8 mouse cellular contexts compared by ENCODE assay signal in genomic region chr1:161712918-161713317, GRCm38 (mm10).
DNase-seq lines count a peak whose midpoint lies in the region; ATAC-seq and TF ChIP-seq lines count a peak whose summit lies in the region.

No protein-coding gene starts in this region.

- DNase-seq in midbrain, embryonic 10.5 days (ENCODE audit: low spot score), result no peak
- DNase-seq in cerebellum, postnatal 36 days, result peak; percentile 28 to 32
- DNase-seq in kidney, postnatal 14 days, result peak; percentile 75
- peak; percentile 96 for DNase-seq in lung, embryonic 14.5 days
- peak; percentile 53 to 65 for DNase-seq in spleen, adult 18-20 months
- no peak for DNase-seq in MN1 (ENCODE audit: low spot score)

- H3K4me3 ChIP-seq in midbrain, embryonic 16.5 days (ENCODE audit: low read depth, low read length), result no peak overlapping the region
- no peak overlapping the region for H3K4me3 ChIP-seq in midbrain, embryonic 10.5 days
- no peak overlapping the region for H3K4me3 ChIP-seq in heart, embryonic 13.5 days
- H3K4me3 ChIP-seq in lung, embryonic 14.5 days (ENCODE audit: low read depth, low read length), result no peak overlapping the region

- no peak overlapping the region for H3K9ac ChIP-seq in midbrain, embryonic 16.5 days (ENCODE audit: low read depth, low read length)
- H3K9ac ChIP-seq in heart, embryonic 13.5 days, result no peak overlapping the region
- H3K9ac ChIP-seq in lung, embryonic 14.5 days, result no peak overlapping the region

- no peak for ATAC-seq in midbrain, embryonic 16.5 days
- no peak for ATAC-seq in heart, embryonic 13.5 days (ENCODE audit: extremely low read depth, insufficient number of reproducible peaks, low FRiP score, low TSS enrichment)
- ATAC-seq in lung, embryonic 14.5 days (ENCODE audit: insufficient read depth), result peak; percentile 86

- 0 out of 2 replicates have a peak overlapping the region, but pooled peaks have one; percentile 17 for H3K4me2 ChIP-seq in midbrain, embryonic 16.5 days (ENCODE audit: low read length)
- peak overlapping the region; percentile 59 for H3K4me2 ChIP-seq in heart, embryonic 13.5 days
- peak overlapping the region; percentile 47 for H3K4me2 ChIP-seq in lung, embryonic 14.5 days

- 64% methylated on average over 10 of the region's 10 CpGs for WGBS in midbrain, embryonic 16.5 days
- 93% methylated on average over 10 of the region's 10 CpGs for WGBS in midbrain, embryonic 10.5 days
- WGBS in heart, embryonic 13.5 days, result 20% methylated on average over 10 of the region's 10 CpGs
- WGBS in lung, embryonic 14.5 days, result 15% methylated on average over 10 of the region's 10 CpGs

- H3K27me3 ChIP-seq in midbrain, embryonic 16.5 days (ENCODE audit: control insufficient read depth, insufficient read depth, low read depth, low read length), result no peaks in the 10 kb centered on the region
- no peaks in the 10 kb centered on the region for H3K27me3 ChIP-seq in midbrain, embryonic 10.5 days (ENCODE audit: low read depth, poor library complexity, severe bottlenecking)
- H3K27me3 ChIP-seq in heart, embryonic 13.5 days (replicated peaks), result no peaks in the 10 kb centered on the region
- H3K27me3 ChIP-seq in lung, embryonic 14.5 days (ENCODE audit: insufficient read depth, low read length), result no peaks in the 10 kb centered on the region

- H3K27ac ChIP-seq in midbrain, embryonic 16.5 days (ENCODE audit: low read length), result no peak overlapping the region
- H3K27ac ChIP-seq in midbrain, embryonic 10.5 days (replicated peaks), result no peak overlapping the region
- H3K27ac ChIP-seq in heart, embryonic 13.5 days (replicated peaks), result peak overlapping the region; percentile 66
- H3K27ac ChIP-seq in lung, embryonic 14.5 days (ENCODE audit: low read depth), result no peak overlapping the region

- H3K9me3 ChIP-seq in midbrain, embryonic 16.5 days (replicated peaks; ENCODE audit: control insufficient read depth, low read length, poor library complexity, severe bottlenecking), result no peaks in the 10 kb centered on the region
- no peaks in the 10 kb centered on the region for H3K9me3 ChIP-seq in midbrain, embryonic 10.5 days (replicated peaks)
- H3K9me3 ChIP-seq in heart, embryonic 13.5 days, result no peaks in the 10 kb centered on the region
- no peaks in the 10 kb centered on the region for H3K9me3 ChIP-seq in lung, embryonic 14.5 days (ENCODE audit: low read depth, low read length)

- peak; percentile 65 for TF ChIP-seq CTCF in lung, embryonic 14.5 days (IDR thresholded peaks at IDR 0.05; ENCODE audit: low read depth)

- H3K4me1 ChIP-seq in midbrain, embryonic 16.5 days (ENCODE audit: control insufficient read depth, insufficient read depth, low read length), result no peaks in the 10 kb centered on the region
- no peaks in the 10 kb centered on the region for H3K4me1 ChIP-seq in midbrain, embryonic 10.5 days
- peaks cover 32% of the 10 kb centered on the region for H3K4me1 ChIP-seq in heart, embryonic 13.5 days
- 0 out of 2 replicates have a peak, but pooled peaks cover 1% of the 10 kb centered on the region for H3K4me1 ChIP-seq in lung, embryonic 14.5 days (ENCODE audit: insufficient read depth)

- no peaks in the 10 kb centered on the region for H3K36me3 ChIP-seq in midbrain, embryonic 16.5 days (ENCODE audit: control insufficient read depth, insufficient read depth, low read length)
- no peaks in the 10 kb centered on the region for H3K36me3 ChIP-seq in midbrain, embryonic 10.5 days
- no peaks in the 10 kb centered on the region for H3K36me3 ChIP-seq in heart, embryonic 13.5 days
- H3K36me3 ChIP-seq in lung, embryonic 14.5 days (ENCODE audit: insufficient read depth), result no peaks in the 10 kb centered on the region

Comparison
In these comparisons a context has a peak if more than half of its experiments do, and no peak if none do; other contexts are left out.
1. DNase-seq: peak in cerebellum, postnatal 36 days (2 of 2), kidney, postnatal 14 days (single experiment), lung, embryonic 14.5 days (single experiment) and spleen, adult 18-20 months (2 of 2); none in midbrain, embryonic 10.5 days (single experiment) and MN1 (single experiment).
2. Peak in every context shown above with its lines, with median percentiles within 50 percentile points of each other: H3K4me2 ChIP-seq.